Mouse (Mus musculus): ENCODE measurements around the gene Stag1. TPM values are rescaled to one million over a fixed set of nuclear protein-coding genes. Genes with fewer than 3 reads are reported as not detected.
A peak's percentile ranks its signal among the peaks of the same experiment; 100 is the strongest.
"Not testable (repeated sequence)": the region's sequence is repeated elsewhere in the genome, so short reads cannot be mapped to it uniquely, and the experiment has no call there.

The Stag1 gene
- polyA plus RNA-seq, 1 experiment from 2014 or later = 82.1 TPM

DNA sequence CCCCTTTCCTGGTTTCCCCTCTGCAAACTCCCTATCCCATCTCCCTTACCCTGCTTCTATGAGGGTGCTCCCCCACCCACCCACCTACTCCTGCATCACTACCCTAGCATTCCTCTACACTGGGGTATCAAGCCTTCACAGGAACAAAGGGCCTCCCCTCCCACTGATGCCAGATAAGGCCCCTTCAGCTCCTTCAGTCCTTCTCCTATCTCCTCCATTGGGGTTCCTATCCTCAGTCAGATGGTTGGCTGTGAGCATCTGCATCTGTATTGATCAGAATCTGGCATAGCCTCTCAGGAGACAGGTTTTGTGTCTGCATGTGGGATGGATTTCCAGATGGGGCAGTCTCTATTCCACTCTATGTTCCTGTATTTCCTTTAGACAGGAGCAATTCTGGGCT is 81.4 kb downstream of the Stag1 start:
- DNase-seq (ENCODE audit: low spot score) = no peak

DNA sequence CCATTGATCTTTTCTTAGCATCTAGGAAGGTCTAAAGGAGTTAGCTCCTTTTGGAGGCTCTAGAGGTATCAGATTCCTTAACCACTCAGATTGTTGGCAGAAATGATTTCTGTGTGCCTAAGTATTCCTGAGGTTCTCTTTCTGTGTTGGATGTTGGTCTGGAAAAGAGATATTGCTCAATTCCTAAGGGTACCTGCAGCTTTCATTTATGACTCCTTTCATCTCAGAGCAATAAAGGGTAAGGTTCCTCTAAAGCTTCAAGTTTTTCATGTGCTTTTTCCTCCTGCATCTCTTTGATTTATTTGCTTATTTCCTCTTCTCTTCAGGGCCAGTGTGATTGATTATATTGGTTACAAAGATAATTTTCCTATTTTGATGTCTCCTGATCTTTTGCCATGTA is 84.7 kb downstream of the Stag1 start:
- no peak for DNase-seq (ENCODE audit: low spot score)

DNA sequence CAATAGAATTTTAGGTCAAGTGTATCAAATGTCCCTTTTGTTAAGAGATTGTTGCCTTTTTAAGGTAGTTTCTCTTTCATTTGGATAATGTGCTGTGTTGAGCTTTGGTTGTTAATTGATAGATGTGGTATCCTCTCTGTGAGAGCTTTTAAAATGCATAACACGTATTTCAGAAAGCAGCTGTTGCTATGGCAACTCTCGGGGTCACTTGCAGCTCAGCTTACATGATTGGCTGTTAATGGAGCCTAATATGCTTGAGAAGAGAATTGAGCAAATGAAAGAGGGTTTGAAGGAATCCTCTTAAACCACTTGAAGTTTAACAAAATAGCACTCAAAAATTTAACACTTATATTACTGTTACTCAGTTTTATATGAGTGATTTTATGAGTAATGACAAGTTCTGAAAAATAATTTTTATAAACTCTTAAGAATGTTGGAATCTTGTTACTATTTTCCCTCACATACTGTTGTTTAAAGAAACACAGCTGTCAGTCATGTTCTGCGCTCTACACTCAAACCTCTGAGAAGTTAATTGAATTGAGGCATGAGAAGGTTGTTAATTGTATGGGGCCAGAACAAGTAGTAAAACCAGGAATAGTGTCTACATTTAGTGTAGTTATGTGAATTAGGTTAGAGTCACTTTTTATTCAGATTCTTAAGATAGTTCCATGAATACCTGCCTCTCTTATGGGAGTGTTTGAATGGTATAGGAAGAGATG is 88.3 kb downstream of the Stag1 start:
- DNase-seq (ENCODE audit: low spot score) = no peak

DNA sequence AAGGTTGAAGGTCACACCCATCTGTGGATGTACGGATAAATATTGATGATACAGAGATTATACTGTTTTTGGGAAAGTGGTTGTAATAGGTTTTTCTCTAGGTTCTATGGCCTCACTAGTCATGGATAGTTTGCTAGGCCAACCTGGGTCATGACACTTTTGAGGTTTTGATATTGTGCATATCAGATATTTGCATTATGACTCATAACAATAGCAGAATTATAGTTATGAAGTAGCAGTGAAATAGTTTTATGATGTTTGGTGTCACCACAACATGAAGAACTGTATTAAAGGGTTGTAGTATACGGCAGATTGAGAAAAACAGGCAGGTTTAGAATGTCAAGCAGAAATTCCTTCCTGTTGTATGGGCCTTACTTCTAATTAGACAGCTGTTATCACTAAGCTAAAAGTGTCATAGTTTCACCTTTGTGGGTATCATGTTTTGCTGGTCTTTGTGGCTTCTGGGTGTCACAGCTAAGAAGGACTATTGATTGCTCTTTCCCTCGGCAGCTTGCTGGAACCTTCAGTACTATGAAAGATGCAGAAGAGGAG is 92.2 kb downstream of the Stag1 start:
- DNase-seq (ENCODE audit: low spot score) = no peak

DNA sequence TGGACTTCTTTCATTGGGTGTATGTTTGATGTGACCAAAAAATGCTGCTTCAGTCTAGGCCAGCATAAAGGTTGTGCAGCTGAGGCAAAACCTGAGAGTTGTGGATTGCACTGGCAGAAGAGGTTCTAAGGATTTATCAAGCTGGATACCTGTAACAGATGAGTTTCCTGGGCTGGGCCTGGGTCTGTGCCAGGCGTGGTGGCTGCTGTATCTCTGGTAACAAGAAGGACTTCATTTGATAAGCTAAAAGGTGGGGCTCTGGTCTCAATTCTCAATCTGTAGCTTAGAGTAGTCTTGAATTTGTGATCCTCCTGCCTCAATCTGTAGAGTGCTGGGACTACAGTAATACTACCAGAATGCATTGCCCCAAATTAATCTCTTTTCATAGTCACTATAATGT is 94.6 kb downstream of the Stag1 start:
- DNase-seq (ENCODE audit: low spot score) = no peak

DNA sequence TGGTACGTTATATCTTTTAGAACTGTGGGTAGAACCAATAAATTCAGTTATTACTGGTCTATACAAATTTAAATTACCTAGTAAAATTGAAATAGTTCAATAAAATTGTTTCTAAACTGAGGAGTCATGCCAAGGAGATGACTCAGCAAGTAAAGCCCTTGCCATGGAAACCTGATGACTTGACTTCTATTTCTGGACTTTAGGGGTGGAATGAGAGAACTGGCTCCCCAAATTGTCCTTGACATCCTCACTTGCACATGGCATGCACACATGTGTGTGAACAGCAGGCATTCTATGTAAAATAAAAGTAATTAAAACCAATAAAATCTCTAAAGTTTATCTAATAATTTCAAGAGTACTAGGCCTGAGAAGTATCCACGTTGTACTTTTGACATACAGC is 98.9 kb downstream of the Stag1 start:
- DNase-seq (ENCODE audit: low spot score) = no peak

DNA sequence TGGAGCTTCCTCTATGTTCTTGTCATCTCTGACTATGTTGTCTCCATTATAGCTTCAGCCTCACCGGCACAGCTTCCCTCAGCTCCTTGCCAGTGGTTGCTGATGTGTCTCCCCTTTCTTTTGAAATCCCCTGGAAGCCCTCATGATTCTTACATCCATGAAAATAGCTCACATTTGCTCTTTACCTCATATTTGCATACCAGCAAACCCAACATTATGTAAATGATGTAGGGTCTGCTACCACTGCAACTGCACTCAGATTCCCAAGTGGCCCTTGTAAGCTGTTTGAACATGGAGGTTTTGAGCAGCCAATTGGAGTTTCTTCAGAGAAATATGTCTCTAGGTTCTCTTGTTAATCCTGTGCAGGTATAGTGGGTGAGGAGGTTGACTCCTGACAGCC is 110.0 kb downstream of the Stag1 start:
- DNase-seq (ENCODE audit: low spot score) = no peak

DNA sequence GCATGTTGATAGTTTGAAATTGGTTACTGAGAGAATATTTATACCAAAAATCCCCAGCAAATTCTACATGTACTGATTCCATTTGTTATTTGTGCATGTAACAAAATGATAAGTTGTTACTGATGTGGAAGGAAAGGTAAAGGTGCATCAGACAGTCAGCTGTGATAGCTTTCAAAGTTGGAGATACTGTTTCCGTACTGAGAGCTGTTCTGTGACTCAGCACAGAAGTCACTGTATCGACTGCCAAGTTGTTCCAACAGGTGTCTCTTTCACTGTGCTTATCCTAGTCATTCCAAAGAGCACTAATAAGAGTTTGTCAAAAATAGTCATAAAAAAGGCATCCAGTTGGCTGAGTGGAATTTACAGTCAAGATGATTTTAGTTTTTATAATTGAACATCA is 114.1 kb downstream of the Stag1 start:
- no peak for DNase-seq (ENCODE audit: low spot score)

DNA sequence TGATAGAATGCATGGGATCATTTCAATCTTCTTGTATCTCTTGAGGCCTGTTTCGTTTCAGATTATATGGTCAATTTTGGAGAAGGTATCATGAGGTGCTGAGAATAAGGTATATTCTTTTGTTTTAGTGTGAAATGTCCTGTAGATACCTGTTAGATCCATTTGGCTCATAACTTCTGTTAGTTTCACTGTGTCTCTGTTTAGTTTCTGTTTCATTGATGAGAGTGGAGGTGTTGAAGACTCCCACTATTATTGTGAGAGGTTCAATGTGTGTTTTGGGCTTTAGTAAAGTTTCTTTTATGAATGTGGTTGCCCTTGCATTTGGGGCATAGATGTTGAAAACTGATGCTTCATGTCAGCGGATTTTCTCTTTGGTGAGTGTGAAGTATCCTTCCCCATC is 127.2 kb downstream of the Stag1 start:
- not testable (repeated sequence) for DNase-seq (ENCODE audit: low spot score)

DNA sequence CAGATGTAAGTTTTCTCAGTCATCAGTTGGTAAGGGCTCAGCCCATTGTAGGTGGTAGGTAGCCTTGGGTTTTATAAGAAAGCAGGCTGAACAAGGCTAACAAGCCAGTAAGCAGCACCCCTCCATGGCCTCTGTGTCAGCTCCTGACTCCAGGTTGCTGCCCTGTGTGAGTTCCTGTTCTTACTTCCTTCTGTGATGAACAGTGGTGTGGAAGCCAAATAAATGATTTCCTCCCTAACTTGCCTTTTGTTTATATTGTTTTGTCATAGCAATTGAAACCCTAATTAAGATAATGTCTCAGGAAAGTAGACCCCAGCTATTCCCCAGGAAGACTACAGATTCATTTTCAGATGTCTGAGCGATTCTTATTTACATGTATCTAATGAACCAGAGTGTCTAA is 134.2 kb downstream of the Stag1 start:
- DNase-seq (ENCODE audit: low spot score) = no peak

DNA sequence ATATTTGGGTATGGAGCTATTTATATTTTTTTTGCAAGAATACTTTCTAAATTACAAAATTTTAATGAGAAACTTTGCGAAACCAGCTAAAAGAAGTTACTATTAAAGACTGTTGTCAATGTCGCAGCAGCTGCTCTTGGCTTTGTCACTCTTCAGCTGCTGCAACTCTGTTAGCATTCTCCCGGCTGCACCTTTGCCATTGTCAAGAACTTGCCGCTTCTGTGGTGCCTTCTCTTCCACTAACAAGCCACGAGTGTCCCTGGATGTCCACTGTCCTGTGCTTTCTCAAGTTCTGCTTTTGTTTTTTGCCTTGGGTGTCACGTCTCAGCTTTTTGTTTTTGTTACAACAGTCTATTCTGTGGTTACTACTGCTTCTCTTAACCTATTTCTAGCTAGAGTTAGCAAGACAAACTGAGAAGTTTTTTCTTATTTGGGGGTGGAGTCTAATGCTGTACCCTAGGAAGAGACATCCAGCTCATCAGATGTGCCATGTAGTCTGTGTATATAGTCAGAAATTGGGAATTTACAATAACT is 136.4 kb downstream of the Stag1 start:
- DNase-seq (ENCODE audit: low spot score) = no peak

DNA sequence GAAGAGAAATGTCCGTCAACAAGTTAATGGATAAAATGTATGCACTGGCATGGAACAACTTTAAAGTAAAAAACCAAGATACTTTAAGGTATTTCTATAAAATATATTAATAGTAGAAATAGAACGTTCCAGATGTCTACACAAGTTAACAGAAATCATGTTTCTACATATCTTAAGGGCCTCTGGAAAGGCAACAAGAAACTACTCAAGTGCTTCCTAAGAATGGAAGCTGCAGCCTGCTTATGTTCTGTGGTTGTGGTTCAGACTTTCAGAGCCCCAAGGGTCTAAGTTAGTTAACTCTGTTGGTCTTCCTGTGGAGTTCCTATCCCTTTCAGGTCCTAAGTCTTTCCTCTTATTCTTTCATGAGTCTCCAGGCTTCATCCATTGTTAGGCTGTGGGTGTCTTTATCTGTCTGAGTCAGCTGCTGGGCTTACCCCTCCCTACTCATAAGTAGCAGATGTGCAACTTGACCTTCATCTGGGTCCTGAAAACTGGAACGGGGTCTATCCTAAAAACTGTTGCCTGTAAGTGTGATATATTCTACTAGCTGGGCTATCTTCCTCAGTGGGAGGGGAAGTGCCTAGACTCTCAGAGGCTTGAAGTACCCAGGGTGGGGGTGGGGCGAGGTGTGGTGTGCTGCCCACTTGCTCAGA is 138.5 kb downstream of the Stag1 start:
- no peak for DNase-seq (ENCODE audit: low spot score)

DNA sequence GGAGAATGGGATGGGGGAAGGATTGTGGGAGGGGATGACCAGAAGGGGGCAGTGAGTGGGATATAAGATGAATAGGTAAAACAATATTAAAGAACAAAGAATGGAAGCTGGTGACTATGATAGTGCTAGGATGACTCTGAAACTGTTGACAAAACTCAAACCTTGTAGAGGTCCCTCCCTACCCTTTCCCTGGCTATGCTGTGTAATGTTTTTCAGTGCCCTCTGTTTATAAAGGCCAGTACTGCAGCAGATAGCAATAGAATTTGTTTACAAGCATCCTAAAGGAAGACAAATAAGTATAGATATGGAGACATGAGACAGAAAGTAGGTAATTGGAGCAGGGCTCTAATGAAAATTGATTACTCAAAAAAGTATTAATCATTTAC is 139.0 kb downstream of the Stag1 start:
- DNase-seq (ENCODE audit: low spot score) = no peak

DNA sequence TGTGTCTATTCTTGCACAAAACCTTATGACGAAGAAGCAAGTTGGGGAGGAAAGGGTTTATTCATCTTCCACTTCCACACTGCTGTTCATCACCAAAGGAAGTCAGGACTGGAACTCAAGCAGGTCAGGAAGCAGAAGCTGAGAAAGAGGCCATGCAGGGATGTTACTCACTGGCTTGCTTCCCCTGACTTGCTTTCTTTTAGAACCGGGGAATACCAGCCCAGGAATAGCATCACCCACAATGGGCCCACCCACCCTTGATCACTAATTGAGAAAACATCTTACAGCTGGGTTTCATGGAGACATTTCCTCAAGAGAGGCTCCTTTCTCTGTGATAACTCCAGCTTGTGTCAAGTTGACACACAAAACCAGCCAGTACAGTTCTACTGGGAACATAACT is 179.6 kb downstream of the Stag1 start:
- DNase-seq (ENCODE audit: low spot score) = not testable (repeated sequence)

DNA sequence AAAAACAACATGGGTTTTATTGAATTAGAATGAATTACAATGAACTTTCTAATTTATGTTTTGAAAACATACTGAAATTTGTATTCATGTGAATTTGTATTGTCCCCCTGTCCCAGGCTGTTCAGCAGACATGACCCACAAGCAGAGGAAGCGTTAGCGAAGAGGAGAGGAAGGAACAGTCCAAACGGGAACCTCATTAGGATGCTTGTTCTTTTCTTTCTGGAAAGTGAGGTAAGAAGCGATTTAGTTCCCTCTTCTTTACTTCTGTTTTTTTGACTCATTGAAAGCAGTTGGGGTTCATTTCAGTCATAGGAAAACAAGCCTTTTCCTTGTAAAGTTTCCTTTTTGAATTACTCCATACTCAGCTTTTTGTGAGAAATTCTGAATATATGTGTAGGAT is 268.4 kb downstream of the Stag1 start:
- DNase-seq (ENCODE audit: low spot score) = no peak

DNA sequence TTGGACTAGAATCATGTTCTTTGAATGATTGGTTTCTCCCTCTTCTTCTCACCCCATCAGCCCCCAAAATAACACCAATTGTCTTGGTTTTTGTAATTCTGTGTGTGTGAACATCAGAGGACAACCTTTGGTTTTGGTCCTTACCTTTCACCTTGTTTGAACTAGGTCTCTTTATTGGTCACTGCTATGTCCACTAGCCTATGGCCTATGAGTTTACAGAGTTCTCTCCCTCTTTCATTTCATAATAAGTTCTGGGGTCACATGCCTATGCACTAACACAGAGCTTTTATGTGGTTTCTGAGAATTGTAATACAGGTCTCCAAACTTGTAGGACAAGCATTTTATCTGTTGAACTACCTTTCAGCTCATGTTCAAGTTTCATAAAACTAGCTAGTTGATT is 272.0 kb downstream of the Stag1 start:
- no peak for DNase-seq (ENCODE audit: low spot score)

DNA sequence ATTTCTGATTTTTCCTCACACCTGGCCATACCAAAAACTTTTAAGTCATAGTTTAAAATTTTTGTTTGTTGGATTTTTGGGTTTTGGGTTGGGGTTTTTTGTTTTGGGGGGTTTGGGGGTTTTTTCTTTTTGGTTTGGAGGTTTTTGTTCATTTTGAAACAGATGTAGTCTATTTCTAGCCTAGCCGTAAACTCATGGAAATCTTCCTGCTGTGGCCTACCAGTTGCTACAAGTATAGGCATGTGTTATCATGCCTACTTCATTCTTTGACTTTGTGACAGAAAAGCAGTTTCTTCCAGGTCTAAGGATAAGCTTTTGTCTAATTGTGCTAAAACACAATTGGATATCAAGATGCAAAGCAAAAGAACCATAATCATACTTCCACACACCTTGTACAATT is 298.5 kb downstream of the Stag1 start:
- no peak for DNase-seq (ENCODE audit: low spot score)

DNA sequence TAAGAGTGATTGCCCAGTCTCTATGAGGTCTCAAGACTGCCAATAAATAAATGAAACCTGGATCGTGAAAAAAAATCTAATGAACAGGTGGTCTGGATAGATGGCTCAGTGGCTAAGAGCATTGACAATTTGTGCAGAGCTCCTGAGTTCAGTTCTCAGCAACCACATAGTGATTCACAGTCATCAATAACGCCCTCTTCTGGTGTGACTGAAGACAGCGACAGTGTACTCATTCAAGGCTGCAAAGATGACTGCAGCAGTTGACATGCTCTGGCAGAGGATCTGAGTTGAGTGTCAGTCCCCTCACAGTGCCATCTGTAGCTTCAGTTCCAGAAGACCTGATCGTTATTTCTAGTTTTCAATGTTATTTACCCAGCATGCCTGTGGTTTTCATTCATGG is 300.4 kb downstream of the Stag1 start:
- no peak for DNase-seq (ENCODE audit: low spot score)

DNA sequence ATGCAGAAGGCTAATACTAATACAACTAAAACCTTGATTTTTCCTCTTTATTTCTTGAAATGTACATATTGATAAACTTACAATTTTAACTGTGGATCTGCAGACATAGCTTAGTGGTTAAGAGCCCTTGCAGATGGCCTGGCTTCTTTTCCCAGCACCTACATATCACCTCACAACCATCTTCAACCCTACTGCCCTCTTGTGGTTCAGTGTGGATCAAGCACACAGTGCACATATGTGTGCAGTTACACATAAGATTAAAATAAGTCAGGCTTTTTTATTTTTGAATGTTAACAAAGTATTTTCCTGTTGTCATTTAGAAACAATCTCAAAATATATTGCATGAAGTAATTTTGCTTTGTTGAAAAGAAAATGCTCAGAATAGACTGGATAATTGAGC is 312.8 kb downstream of the Stag1 start:
- DNase-seq (ENCODE audit: low spot score) = peak; percentile 58

DNA sequence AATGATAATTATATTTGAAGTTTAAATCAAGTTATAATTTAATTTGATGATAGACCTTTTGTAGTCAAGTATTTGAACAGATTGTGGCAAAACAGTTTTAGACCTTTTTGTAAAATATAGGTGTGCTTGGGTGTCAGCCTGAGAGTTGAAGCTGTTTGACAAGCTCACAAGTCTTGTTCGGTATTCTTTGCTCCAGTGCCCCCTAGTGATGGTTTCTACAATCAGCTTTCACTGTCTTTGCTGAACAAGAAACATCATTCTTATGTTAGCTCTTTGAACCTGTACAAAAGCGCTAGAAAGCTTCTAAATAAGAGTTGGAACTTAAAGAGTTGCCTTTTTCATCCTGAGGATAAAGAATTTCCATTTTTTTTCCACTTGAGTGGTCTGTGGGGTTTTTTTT is 319.5 kb downstream of the Stag1 start:
- DNase-seq (ENCODE audit: low spot score) = peak; percentile 69

DNA sequence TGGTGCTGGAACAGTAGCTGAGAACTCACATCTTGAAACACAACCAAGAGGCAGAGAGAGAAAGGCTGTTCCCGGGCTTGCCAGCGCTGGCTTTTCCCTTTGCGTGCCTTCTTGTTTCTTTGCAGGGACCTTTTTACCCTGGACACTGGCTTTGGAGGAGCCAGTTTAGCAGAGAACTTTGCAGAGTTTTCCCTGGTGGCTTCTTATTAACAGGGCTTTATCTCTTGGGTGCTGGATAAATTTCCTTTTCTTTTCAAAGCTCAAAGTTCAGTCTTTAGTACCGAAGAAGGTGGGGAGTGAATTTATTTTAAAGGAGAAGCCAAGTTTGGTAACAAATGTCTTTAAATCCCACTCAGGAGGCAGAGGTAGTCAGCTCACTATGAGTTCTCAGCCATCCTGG is 329.0 kb downstream of the Stag1 start:
- DNase-seq (ENCODE audit: low spot score) = no peak

DNA sequence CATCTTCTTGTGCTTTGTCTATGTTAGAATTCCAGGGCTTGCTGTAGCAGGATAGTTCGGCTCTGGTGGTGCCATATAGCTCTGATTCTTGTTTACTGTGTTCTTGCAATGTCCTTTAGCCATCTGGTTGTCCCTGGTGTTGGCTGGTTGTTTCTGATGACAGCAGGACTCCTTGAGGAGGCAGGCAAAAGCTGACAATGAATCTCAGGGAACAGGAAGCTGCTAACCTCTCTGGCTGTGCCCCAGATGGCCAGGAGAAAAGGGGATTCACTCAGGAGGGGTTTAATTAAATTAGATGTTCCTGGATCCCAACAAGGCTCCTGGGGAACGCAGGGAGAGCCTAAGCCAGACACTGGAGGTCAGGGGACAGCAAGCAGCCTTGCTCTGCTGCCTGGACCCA is 344.4 kb downstream of the Stag1 start:
- no peak for DNase-seq (ENCODE audit: low spot score)

Measured in thymus, postnatal 0 days (tissue).